Mouse (Mus musculus): ENCODE data around the gene Map4k3. TPM values are rescaled to one million over a fixed set of nuclear protein-coding genes. Genes with fewer than 3 reads are reported as not detected.

Map4k3 gene
- total and polyA plus RNA-seq, 3 experiments, result 3.2 to 4.1 TPM; not detected in 1

DNA sequence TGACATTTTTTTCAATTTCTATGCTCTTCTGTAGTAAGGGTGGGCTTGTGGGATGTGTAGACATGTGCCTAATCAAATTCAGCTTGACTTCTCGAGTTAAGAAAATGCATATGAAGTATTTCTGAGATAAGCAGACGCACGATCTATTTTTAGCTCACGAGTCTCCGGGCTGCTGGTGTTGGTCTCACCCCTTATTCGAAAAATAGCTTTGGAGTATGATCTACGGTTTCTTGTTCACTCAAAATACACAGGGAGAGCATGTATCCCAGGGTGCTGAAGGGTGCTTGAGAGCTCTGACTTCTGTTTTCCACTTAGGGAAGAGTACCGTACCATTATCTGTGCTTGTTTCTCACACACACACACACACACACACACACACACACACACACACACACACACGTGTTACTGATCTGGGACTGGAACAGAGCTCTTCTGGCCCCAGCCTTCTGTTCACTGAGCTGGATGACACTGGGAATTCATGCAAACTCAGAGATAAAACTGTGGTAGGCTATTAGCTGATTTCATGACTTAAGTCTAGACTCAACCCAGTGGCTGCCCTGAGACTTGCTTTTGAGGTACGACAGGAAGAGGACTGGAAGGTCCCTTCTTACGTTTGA is 34.9 kb upstream of the Map4k3 start:
- H3K9ac ChIP-seq (ENCODE audit: control insufficient read depth, low read depth, low read length, poor library complexity, severe bottlenecking), result no peak overlapping the region
- peak; percentile 61 for DNase-seq (ENCODE audit: low read depth, low spot score)
- peak overlapping the region; percentile 0 to 26; a peak in 1 of 4 replicates for H3K4me3 ChIP-seq (ENCODE audit: control insufficient read depth in 1 of 2, insufficient read depth in 1 of 2, low read depth in 2 of 2, low read length in 2 of 2)
- H3K27ac ChIP-seq (ENCODE audit: control insufficient read depth, low read depth, low read length), result no peak overlapping the region
- H3K4me1 ChIP-seq (ENCODE audit: control insufficient read depth in 1 of 2, insufficient read depth in 2 of 2, low read length in 2 of 2), result peaks cover 0 to 6% of the 10 kb centered on the region in 2 experiments; a peak in 2 of 4 replicates
- H3K9me3 ChIP-seq (replicated peaks; ENCODE audit: insufficient read depth, low read length), result no peaks in the 10 kb centered on the region
- no peaks in the 10 kb centered on the region for H3K27me3 ChIP-seq (ENCODE audit: control insufficient read depth in 1 of 2, insufficient read depth in 2 of 2, low read length in 2 of 2)
- TF ChIP-seq CHD2 (IDR thresholded peaks at IDR 0.05; ENCODE audit: low read length), result no peak
- no peak for TF ChIP-seq SMC3 (IDR thresholded peaks at IDR 0.05; ENCODE audit: low read depth, low read length)
- peak; percentile 69; the same call in 1 of the 2 replicates for TF ChIP-seq MEF2A (IDR thresholded peaks at IDR 0.05; ENCODE audit: extremely low read depth, insufficient replicate concordance, low read depth, low read length, poor library complexity, severe bottlenecking)
- TF ChIP-seq CHD1 (IDR thresholded peaks at IDR 0.05; ENCODE audit: low read depth, low read length), result no peak
- TF ChIP-seq SIN3A (IDR thresholded peaks at IDR 0.05; ENCODE audit: low read length), result no peak
- no peak for TF ChIP-seq UBTF (IDR thresholded peaks at IDR 0.05; ENCODE audit: borderline replicate concordance, insufficient read depth, low read depth, low read length)
- TF ChIP-seq MAX (IDR thresholded peaks at IDR 0.05; ENCODE audit: low read length), result 0 out of 2 replicates have a peak, but pooled peaks have one; percentile 28
- no peak for TF ChIP-seq HCFC1 (IDR thresholded peaks at IDR 0.05; ENCODE audit: low read depth, low read length)
- no peak for TF ChIP-seq USF2 (IDR thresholded peaks at IDR 0.05; ENCODE audit: borderline replicate concordance in 1 of 2, insufficient read depth in 1 of 2, low read depth in 1 of 2, low read length in 2 of 2)
- TF ChIP-seq USF1 (IDR thresholded peaks at IDR 0.05; ENCODE audit: low read depth, low read length), result no peak
- TF ChIP-seq ZNF384 (IDR thresholded peaks at IDR 0.05; ENCODE audit: low read depth, low read length), result no peak
- TF ChIP-seq RCOR1 (IDR thresholded peaks at IDR 0.05; ENCODE audit: low read depth, low read length), result no peak
- TF ChIP-seq TBP (IDR thresholded peaks at IDR 0.05; ENCODE audit: low read depth, low read length), result no peak
- no peak for TF ChIP-seq NRF1 (IDR thresholded peaks at IDR 0.05; ENCODE audit: insufficient read depth, low read depth, low read length, poor library complexity, severe bottlenecking)
- no peak for TF ChIP-seq E2F4 (IDR thresholded peaks at IDR 0.05; ENCODE audit: borderline replicate concordance, low read depth, low read length)
- TF ChIP-seq GATA1 (IDR thresholded peaks at IDR 0.05; ENCODE audit: low read depth, low read length), result 0 out of 2 replicates have a peak, but pooled peaks have one; percentile 4
- H3K36me3 ChIP-seq (ENCODE audit: control insufficient read depth in 1 of 2, insufficient read depth in 2 of 2, low read length in 2 of 2), result peaks cover 0 to 5% of the 10 kb centered on the region in 2 experiments; a peak in 2 of 4 replicates
- no peaks in the 10 kb centered on the region for H3K79me2 ChIP-seq (ENCODE audit: control insufficient read depth, insufficient read depth, low read length, poor library complexity)

DNA sequence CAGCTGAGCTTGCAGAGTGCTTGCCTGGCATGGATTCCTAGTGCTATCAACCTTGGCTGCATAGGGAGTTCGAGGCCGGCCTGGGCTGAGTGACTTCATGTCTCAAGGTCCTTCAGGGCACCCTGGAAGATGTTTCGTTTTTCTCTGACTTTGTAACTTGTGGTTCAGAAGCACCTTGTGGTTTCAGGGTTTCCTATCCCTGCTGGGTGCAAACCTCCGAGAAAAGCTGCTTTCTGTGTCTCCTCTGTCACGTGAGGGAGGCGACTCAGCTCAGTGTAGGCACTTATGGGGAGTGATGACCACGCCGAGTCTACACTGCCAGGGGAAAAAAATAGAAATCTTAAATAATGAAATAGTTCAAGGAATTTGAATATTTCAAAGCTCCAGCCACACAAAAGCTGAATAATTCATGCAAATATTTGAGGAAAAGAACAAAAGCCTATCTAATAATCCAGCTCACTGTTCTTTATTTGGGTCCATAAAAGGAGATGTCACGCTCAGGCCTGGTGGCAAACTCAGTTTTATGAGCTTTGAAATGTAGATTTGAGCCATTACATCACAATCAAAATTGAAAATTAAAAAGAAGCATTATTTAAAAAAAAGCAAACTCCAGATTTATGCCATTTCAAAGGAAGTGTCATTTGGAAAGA is 34.2 kb upstream of the Map4k3 start:
- Histone ChIP-seq H3K9ac (ENCODE audit: control insufficient read depth, low read depth, low read length, poor library complexity, severe bottlenecking) (no peak overlapping the region), H3K4me1 (ENCODE audit: control insufficient read depth in 1 of 2, insufficient read depth in 2 of 2, low read length in 2 of 2) (peaks cover 0 to 6% of the 10 kb centered on the region in 2 experiments; a peak in 2 of 4 replicates), H3K27me3 (ENCODE audit: control insufficient read depth in 1 of 2, insufficient read depth in 2 of 2, low read length in 2 of 2) (no peaks in the 10 kb centered on the region), H3K27ac (ENCODE audit: control insufficient read depth, low read depth, low read length) (no peak overlapping the region), H3K79me2 (ENCODE audit: control insufficient read depth, insufficient read depth, low read length, poor library complexity) (no peaks in the 10 kb centered on the region), H3K9me3 (replicated peaks; ENCODE audit: insufficient read depth, low read length) (no peaks in the 10 kb centered on the region), H3K36me3 (ENCODE audit: control insufficient read depth in 1 of 2, insufficient read depth in 2 of 2, low read length in 2 of 2) (peaks cover 0 to 5% of the 10 kb centered on the region in 2 experiments; a peak in 2 of 4 replicates), H3K4me3 (ENCODE audit: control insufficient read depth in 1 of 2, insufficient read depth in 1 of 2, low read depth in 2 of 2, low read length in 2 of 2) (no peak overlapping the region)
- TF ChIP-seq USF1 (IDR thresholded peaks at IDR 0.05; ENCODE audit: low read depth, low read length), result peak; percentile 81
- TF ChIP-seq CHD2 (IDR thresholded peaks at IDR 0.05; ENCODE audit: low read length), result no peak
- TF ChIP-seq BHLHE40 (IDR thresholded peaks at IDR 0.05; ENCODE audit: borderline replicate concordance, low read depth, low read length), result peak; percentile 76; the same call in 1 of the 2 replicates
- TF ChIP-seq EP300 (IDR thresholded peaks at IDR 0.05; ENCODE audit: low read depth in 1 of 2, low read length in 2 of 2), result no peak
- peak; percentile 20 for DNase-seq (ENCODE audit: low read depth, low spot score)
